Mouse (Mus musculus): ENCODE measurements around the gene 2010300C02Rik.

DNA sequence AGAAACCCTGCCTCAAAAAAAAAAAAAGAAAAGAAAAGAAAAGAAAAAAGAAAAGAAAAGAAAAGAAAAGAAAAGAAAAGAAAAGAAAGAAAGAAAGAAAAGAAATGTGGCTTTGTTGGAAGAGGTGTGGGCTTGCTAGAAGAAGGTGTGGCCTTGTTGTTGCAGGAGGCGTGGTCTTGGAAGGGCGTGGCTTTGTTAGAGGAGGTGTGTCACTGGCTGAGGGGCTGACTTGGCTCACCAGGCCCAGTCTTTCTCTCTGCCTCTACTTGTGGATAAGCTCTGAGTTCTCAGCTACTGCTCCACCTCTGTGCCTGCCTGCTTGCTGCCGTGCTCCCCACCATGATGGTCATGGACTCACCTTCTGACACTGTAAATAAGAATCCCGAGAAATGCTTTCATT is 17.2 kb upstream of the 2010300C02Rik start:
- TF ChIP-seq POLR2A (IDR thresholded peaks at IDR 0.05; ENCODE audit: borderline replicate concordance, extremely low read depth, low read depth, low read length) (no peak), CTCF (IDR thresholded peaks at IDR 0.05; ENCODE audit: insufficient read depth, low read length) (no peak)

Measured in lung, adult 2 months (tissue).